Mouse (Mus musculus): ENCODE data around the gene Nrxn3.

- TF ChIP-seq GATA1 (IDR thresholded peaks at IDR 0.05; ENCODE audit: borderline replicate concordance, low read length) (no peak), FLI1 (IDR thresholded peaks at IDR 0.05; ENCODE audit: low read length) (no peak)
Observed at GRCm38 (mm10) chr12:89508970-89509369, 786.3 kb downstream of the Nrxn3 start.
